Mouse (Mus musculus): Measurements from ENCODE around the gene Gna15.

- TF ChIP-seq CTCF (IDR thresholded peaks at IDR 0.05; ENCODE audit: low read depth): peak; percentile 28
- no peak for TF ChIP-seq EP300 (IDR thresholded peaks at IDR 0.05; ENCODE audit: low read depth)
Measured at GRCm38 (mm10) chr10:81536734-81537133, 12.7 kb upstream of the Gna15 start.
